Mouse (Mus musculus) cerebellum, postnatal 36 days (tissue): ENCODE measurements around the gene Cyp20a1.
A peak's percentile ranks its signal among the peaks of the same experiment; 100 is the strongest.

Source experiments
- DNase-seq, 2 experiments: peaks; one replicate each; pipeline ENCODE4 v3.0.0; 2021 to 2022; ENCODE audit warnings: mixed read lengths in 2 of 2

Gene Cyp20a1

GRCm38 (mm10) chr1:60342808-60343629 lies at the start of gene Cyp20a1:
Gene Cyp20a1, plus strand, starts transcription at chr1:60343323.
- DNase-seq, result peak; percentile 88 to 92

GRCm38 (mm10) chr1:60293921-60294320 lies 49.2 kb upstream of the Cyp20a1 start:
- no peak for DNase-seq

GRCm38 (mm10) chr1:60343630-60344455 lies 720 bp downstream of the Cyp20a1 start:
- no peak for DNase-seq

- no peak for DNase-seq
Measured at GRCm38 (mm10) chr1:60344670-60345069, 1.5 kb downstream of the Cyp20a1 start.

- DNase-seq, result no peak
Measured at GRCm38 (mm10) chr1:60345712-60346111, 2.6 kb downstream of the Cyp20a1 start.

GRCm38 (mm10) chr1:60352786-60353185 lies 9.7 kb downstream of the Cyp20a1 start:
- no peak for DNase-seq

- no peak for DNase-seq
Measured at GRCm38 (mm10) chr1:60361626-60362025, 18.5 kb downstream of the Cyp20a1 start.

GRCm38 (mm10) chr1:60376556-60376955 lies 33.4 kb downstream of the Cyp20a1 start:
- no peak for DNase-seq

GRCm38 (mm10) chr1:60381910-60382309 lies 38.8 kb downstream of the Cyp20a1 start:
- DNase-seq, result no peak

GRCm38 (mm10) chr1:60404848-60405247 lies 61.7 kb downstream of the Cyp20a1 start:
- DNase-seq, result no peak

- no peak for DNase-seq
Measured at GRCm38 (mm10) chr1:60408501-60409167, 65.5 kb downstream of the Cyp20a1 start.

- peak; percentile 88 to 94 for DNase-seq
Measured at GRCm38 (mm10) chr1:60409168-60409828, 66.2 kb downstream of the Cyp20a1 start, which contains the start of gene Abi2. Gene Abi2, plus strand, starts transcription at chr1:60409619.

GRCm38 (mm10) chr1:60409928-60410817 lies 67.0 kb downstream of the Cyp20a1 start:
- peak; percentile 55 to 65 for DNase-seq

GRCm38 (mm10) chr1:60416724-60417123 lies 73.6 kb downstream of the Cyp20a1 start:
- no peak for DNase-seq

- DNase-seq, result no peak
Measured at GRCm38 (mm10) chr1:60423882-60424281, 80.8 kb downstream of the Cyp20a1 start.

GRCm38 (mm10) chr1:60428341-60428740 lies 85.2 kb downstream of the Cyp20a1 start:
- DNase-seq, result no peak

GRCm38 (mm10) chr1:60428932-60429331 lies 85.8 kb downstream of the Cyp20a1 start:
- DNase-seq, result peak; percentile 44 to 48

GRCm38 (mm10) chr1:60431531-60431930 lies 88.4 kb downstream of the Cyp20a1 start:
- DNase-seq, result no peak

- peak in 1 of 2 experiments; percentile 17 for DNase-seq
Measured at GRCm38 (mm10) chr1:60432497-60432896, 89.4 kb downstream of the Cyp20a1 start.
